Mouse (Mus musculus): Measurements from ENCODE around the gene Art4. TPM values are rescaled to one million over a fixed set of nuclear protein-coding genes. Genes with fewer than 3 reads are reported as not detected.

Gene Art4
- not detected in 2 replicates for polyA plus RNA-seq (2011; ENCODE audit: insufficient read depth, insufficient read length, low read depth, missing spikeins)

- no peak within 1 kb of the TSS for H3K9ac ChIP-seq (ENCODE audit: low read depth, poor library complexity, severe bottlenecking)
- H3K4me1 ChIP-seq (ENCODE audit: control insufficient read depth, insufficient read depth, low read length) = no peaks in the 10 kb centered on the region
- no peak within 1 kb of the TSS for H3K4me3 ChIP-seq (ENCODE audit: low read depth, low read length)
- H3K36me3 ChIP-seq (ENCODE audit: control insufficient read depth, insufficient read depth, low read length, poor library complexity, severe bottlenecking) = no peaks in the 10 kb centered on the region
- no peaks in the 10 kb centered on the region for H3K27me3 ChIP-seq (ENCODE audit: control insufficient read depth, insufficient read depth, low read length, poor library complexity, severe bottlenecking)
- no peak within 1 kb of the TSS for H3K27ac ChIP-seq (ENCODE audit: insufficient read depth, low read length)
- no peaks in the 10 kb centered on the region for H3K9me3 ChIP-seq (replicated peaks; ENCODE audit: control insufficient read depth, insufficient read depth, low read length, poor library complexity, severe bottlenecking)
- TF ChIP-seq POLR2A (IDR thresholded peaks at IDR 0.05; ENCODE audit: insufficient read depth, low read length) (no peak), EP300 (IDR thresholded peaks at IDR 0.05; ENCODE audit: insufficient read depth, low read depth, low read length) (no peak), CTCF (IDR thresholded peaks at IDR 0.05; ENCODE audit: low read depth, low read length) (no peak)
Observed at GRCm38 (mm10) chr6:136857186-136857872, at the start of gene Art4. TSS of gene Art4 (minus strand) at chr6:136857733.

GRCm38 (mm10) chr6:136906937-136907293, 49.4 kb upstream of the Art4 start:
- Histone ChIP-seq H3K27me3 (ENCODE audit: control insufficient read depth, insufficient read depth, low read length, poor library complexity, severe bottlenecking) (no peaks in the 10 kb centered on the region), H3K36me3 (ENCODE audit: control insufficient read depth, insufficient read depth, low read length, poor library complexity, severe bottlenecking) (no peaks in the 10 kb centered on the region), H3K9me3 (replicated peaks; ENCODE audit: control insufficient read depth, insufficient read depth, low read length, poor library complexity, severe bottlenecking) (no peaks in the 10 kb centered on the region), H3K4me3 (ENCODE audit: low read depth, low read length) (peak overlapping the region; percentile 22; the same call in 1 of the 2 replicates), H3K27ac (ENCODE audit: insufficient read depth, low read length) (no peak overlapping the region; the same call in 1 of the 2 replicates), H3K9ac (ENCODE audit: low read depth, poor library complexity, severe bottlenecking) (no peak overlapping the region), H3K4me1 (ENCODE audit: control insufficient read depth, insufficient read depth, low read length) (peaks cover 8% of the 10 kb centered on the region)
- TF ChIP-seq POLR2A (IDR thresholded peaks at IDR 0.05; ENCODE audit: insufficient read depth, low read length) = no peak
- TF ChIP-seq CTCF (IDR thresholded peaks at IDR 0.05; ENCODE audit: low read depth, low read length) = no peak
- TF ChIP-seq EP300 (IDR thresholded peaks at IDR 0.05; ENCODE audit: insufficient read depth, low read depth, low read length) = no peak

GRCm38 (mm10) chr6:136906283-136906936, 48.9 kb upstream of the Art4 start:
- TF ChIP-seq POLR2A (IDR thresholded peaks at IDR 0.05; ENCODE audit: insufficient read depth, low read length) (no peak), CTCF (IDR thresholded peaks at IDR 0.05; ENCODE audit: low read depth, low read length) (no peak), EP300 (IDR thresholded peaks at IDR 0.05; ENCODE audit: insufficient read depth, low read depth, low read length) (peak; percentile 71; the same call in 1 of the 2 replicates)
- Histone ChIP-seq H3K27ac (ENCODE audit: insufficient read depth, low read length) (no peak overlapping the region), H3K27me3 (ENCODE audit: control insufficient read depth, insufficient read depth, low read length, poor library complexity, severe bottlenecking) (no peaks in the 10 kb centered on the region), H3K4me3 (ENCODE audit: low read depth, low read length) (no peak overlapping the region), H3K36me3 (ENCODE audit: control insufficient read depth, insufficient read depth, low read length, poor library complexity, severe bottlenecking) (no peaks in the 10 kb centered on the region), H3K9ac (ENCODE audit: low read depth, poor library complexity, severe bottlenecking) (no peak overlapping the region), H3K9me3 (replicated peaks; ENCODE audit: control insufficient read depth, insufficient read depth, low read length, poor library complexity, severe bottlenecking) (no peaks in the 10 kb centered on the region), H3K4me1 (ENCODE audit: control insufficient read depth, insufficient read depth, low read length) (peaks cover 8% of the 10 kb centered on the region)

- TF ChIP-seq CTCF (IDR thresholded peaks at IDR 0.05; ENCODE audit: low read depth, low read length) = no peak
- TF ChIP-seq POLR2A (IDR thresholded peaks at IDR 0.05; ENCODE audit: insufficient read depth, low read length) = no peak
- no peak for TF ChIP-seq EP300 (IDR thresholded peaks at IDR 0.05; ENCODE audit: insufficient read depth, low read depth, low read length)
- Histone ChIP-seq H3K27ac (ENCODE audit: insufficient read depth, low read length) (no peak overlapping the region), H3K36me3 (ENCODE audit: control insufficient read depth, insufficient read depth, low read length, poor library complexity, severe bottlenecking) (no peaks in the 10 kb centered on the region), H3K4me3 (ENCODE audit: low read depth, low read length) (no peak overlapping the region), H3K9me3 (replicated peaks; ENCODE audit: control insufficient read depth, insufficient read depth, low read length, poor library complexity, severe bottlenecking) (no peaks in the 10 kb centered on the region), H3K27me3 (ENCODE audit: control insufficient read depth, insufficient read depth, low read length, poor library complexity, severe bottlenecking) (no peaks in the 10 kb centered on the region), H3K9ac (ENCODE audit: low read depth, poor library complexity, severe bottlenecking) (no peak overlapping the region), H3K4me1 (ENCODE audit: control insufficient read depth, insufficient read depth, low read length) (peaks cover 8% of the 10 kb centered on the region)
Observed at GRCm38 (mm10) chr6:136903885-136904470, 46.4 kb upstream of the Art4 start.

- Histone ChIP-seq H3K27ac (ENCODE audit: insufficient read depth, low read length) (no peak overlapping the region), H3K27me3 (ENCODE audit: control insufficient read depth, insufficient read depth, low read length, poor library complexity, severe bottlenecking) (no peaks in the 10 kb centered on the region), H3K4me3 (ENCODE audit: low read depth, low read length) (no peak overlapping the region), H3K36me3 (ENCODE audit: control insufficient read depth, insufficient read depth, low read length, poor library complexity, severe bottlenecking) (no peaks in the 10 kb centered on the region), H3K9ac (ENCODE audit: low read depth, poor library complexity, severe bottlenecking) (no peak overlapping the region), H3K4me1 (ENCODE audit: control insufficient read depth, insufficient read depth, low read length) (peaks cover 5% of the 10 kb centered on the region), H3K9me3 (replicated peaks; ENCODE audit: control insufficient read depth, insufficient read depth, low read length, poor library complexity, severe bottlenecking) (no peaks in the 10 kb centered on the region)
- TF ChIP-seq CTCF (IDR thresholded peaks at IDR 0.05; ENCODE audit: low read depth, low read length) = no peak
- TF ChIP-seq POLR2A (IDR thresholded peaks at IDR 0.05; ENCODE audit: insufficient read depth, low read length) = no peak
- TF ChIP-seq EP300 (IDR thresholded peaks at IDR 0.05; ENCODE audit: insufficient read depth, low read depth, low read length) = no peak
Observed at GRCm38 (mm10) chr6:136902527-136902926, 45.0 kb upstream of the Art4 start.
